Mouse (Mus musculus): Measurements from ENCODE around the gene Fgf22. TPM values are rescaled to one million over a fixed set of nuclear protein-coding genes. Genes with fewer than 3 reads are reported as not detected.

The Fgf22 gene
- polyA plus RNA-seq, 1 experiment, result 0.29 TPM

GRCm38 (mm10) chr10:79805636-79806035 is 50.8 kb downstream of the Fgf22 start:
- no peaks in the 10 kb centered on the region for H3K79me2 ChIP-seq (ENCODE audit: control insufficient read depth, insufficient read depth)
- TF ChIP-seq MAX (IDR thresholded peaks at IDR 0.05), result no peak
- no peak for TF ChIP-seq CTCF (IDR thresholded peaks at IDR 0.05; ENCODE audit: control insufficient read depth, insufficient read depth, insufficient read length)
- TF ChIP-seq MYOD1 (IDR thresholded peaks at IDR 0.05; ENCODE audit: control insufficient read depth, insufficient read length, low read depth), result no peak
- TF ChIP-seq USF1 (IDR thresholded peaks at IDR 0.05; ENCODE audit: low read depth), result no peak
- no peak for TF ChIP-seq CEBPB (IDR thresholded peaks at IDR 0.05; ENCODE audit: low read depth)
- no peak for TF ChIP-seq MYOG (IDR thresholded peaks at IDR 0.05; ENCODE audit: control insufficient read depth, extremely low read depth, insufficient read length)
- TF ChIP-seq FOSL1 (IDR thresholded peaks at IDR 0.05; ENCODE audit: insufficient read depth, low read length, poor library complexity, severe bottlenecking), result no peak
- H3K36me3 ChIP-seq (ENCODE audit: control insufficient read depth, insufficient read depth), result no peaks in the 10 kb centered on the region
- no peak overlapping the region for H3ac ChIP-seq (ENCODE audit: control insufficient read depth, insufficient read length, low read depth)
- H3K27me3 ChIP-seq (ENCODE audit: control insufficient read depth, insufficient read depth, insufficient read length), result no peaks in the 10 kb centered on the region
- H3K79me3 ChIP-seq (ENCODE audit: low read depth), result peaks cover 2% of the 10 kb centered on the region
- no peak overlapping the region for H3K4me3 ChIP-seq (ENCODE audit: insufficient read depth, poor library complexity, severe bottlenecking)

- H3K79me2 ChIP-seq (ENCODE audit: control insufficient read depth, insufficient read depth), result no peaks in the 10 kb centered on the region
- no peak for TF ChIP-seq MYOG (IDR thresholded peaks at IDR 0.05; ENCODE audit: control insufficient read depth, extremely low read depth, insufficient read length)
- H3K4me3 ChIP-seq (ENCODE audit: insufficient read depth, poor library complexity, severe bottlenecking), result no peak overlapping the region
- H3K79me3 ChIP-seq (ENCODE audit: low read depth), result peaks cover 2% of the 10 kb centered on the region
- H3K36me3 ChIP-seq (ENCODE audit: control insufficient read depth, insufficient read depth), result no peaks in the 10 kb centered on the region
- no peak overlapping the region for H3ac ChIP-seq (ENCODE audit: control insufficient read depth, insufficient read length, low read depth)
- no peaks in the 10 kb centered on the region for H3K27me3 ChIP-seq (ENCODE audit: control insufficient read depth, insufficient read depth, insufficient read length)
Measured at GRCm38 (mm10) chr10:79806331-79806730, 51.5 kb downstream of the Fgf22 start.

- Histone ChIP-seq H3K36me3 (ENCODE audit: control insufficient read depth, insufficient read depth) (no peaks in the 10 kb centered on the region), H3K79me3 (ENCODE audit: low read depth) (no peaks in the 10 kb centered on the region), H3K79me2 (ENCODE audit: control insufficient read depth, insufficient read depth) (no peaks in the 10 kb centered on the region), H3ac (ENCODE audit: control insufficient read depth, insufficient read length, low read depth) (no peak overlapping the region), H3K27me3 (ENCODE audit: control insufficient read depth, insufficient read depth, insufficient read length) (no peaks in the 10 kb centered on the region), H3K4me3 (ENCODE audit: insufficient read depth, poor library complexity, severe bottlenecking) (no peak overlapping the region)
- TF ChIP-seq CTCF (IDR thresholded peaks at IDR 0.05; ENCODE audit: control insufficient read depth, insufficient read depth, insufficient read length) (no peak), MYOD1 (IDR thresholded peaks at IDR 0.05; ENCODE audit: control insufficient read depth, insufficient read length, low read depth) (no peak), MAX (IDR thresholded peaks at IDR 0.05) (no peak), CEBPB (IDR thresholded peaks at IDR 0.05; ENCODE audit: low read depth) (no peak), FOSL1 (IDR thresholded peaks at IDR 0.05; ENCODE audit: insufficient read depth, low read length, poor library complexity, severe bottlenecking) (no peak), MYOG (IDR thresholded peaks at IDR 0.05; ENCODE audit: control insufficient read depth, extremely low read depth, insufficient read length) (no peak), USF1 (IDR thresholded peaks at IDR 0.05; ENCODE audit: low read depth) (no peak)
Measured at GRCm38 (mm10) chr10:79806972-79807371, 52.1 kb downstream of the Fgf22 start.

DNA sequence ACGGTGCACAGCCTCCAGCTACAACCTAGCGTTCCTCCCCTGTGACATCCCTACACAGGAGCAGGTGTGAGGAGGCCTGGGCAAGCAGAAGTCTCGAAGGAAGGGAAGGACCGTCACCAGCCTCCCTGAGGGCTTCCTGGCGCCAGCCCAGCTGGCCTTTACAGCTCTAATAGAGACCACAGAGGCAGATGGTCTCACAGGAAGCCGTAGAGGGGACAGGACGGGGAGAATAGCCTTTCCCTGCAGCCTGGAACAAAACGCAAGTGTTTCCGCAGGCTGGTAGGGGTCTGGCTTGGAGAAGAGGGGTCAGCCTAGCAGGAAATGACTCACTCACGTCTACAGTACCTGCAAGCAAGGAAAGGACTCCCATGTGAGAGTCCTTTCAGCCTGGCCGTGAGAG is 53.0 kb downstream of the Fgf22 start:
- H3ac ChIP-seq (ENCODE audit: control insufficient read depth, insufficient read length, low read depth), result no peak overlapping the region
- H3K27me3 ChIP-seq (ENCODE audit: control insufficient read depth, insufficient read depth, insufficient read length), result no peaks in the 10 kb centered on the region
- H3K79me2 ChIP-seq (ENCODE audit: control insufficient read depth, insufficient read depth), result no peaks in the 10 kb centered on the region
- H3K79me3 ChIP-seq (ENCODE audit: low read depth), result no peaks in the 10 kb centered on the region
- no peaks in the 10 kb centered on the region for H3K36me3 ChIP-seq (ENCODE audit: control insufficient read depth, insufficient read depth)
- TF ChIP-seq CTCF (IDR thresholded peaks at IDR 0.05; ENCODE audit: control insufficient read depth, insufficient read depth, insufficient read length) (no peak), CEBPB (IDR thresholded peaks at IDR 0.05; ENCODE audit: low read depth) (no peak), FOSL1 (IDR thresholded peaks at IDR 0.05; ENCODE audit: insufficient read depth, low read length, poor library complexity, severe bottlenecking) (no peak), MAX (IDR thresholded peaks at IDR 0.05) (no peak), USF1 (IDR thresholded peaks at IDR 0.05; ENCODE audit: low read depth) (no peak), MYOD1 (IDR thresholded peaks at IDR 0.05; ENCODE audit: control insufficient read depth, insufficient read length, low read depth) (no peak), MYOG (IDR thresholded peaks at IDR 0.05; ENCODE audit: control insufficient read depth, extremely low read depth, insufficient read length) (no peak)
- H3K4me3 ChIP-seq (ENCODE audit: insufficient read depth, poor library complexity, severe bottlenecking), result no peak overlapping the region

Other genes with a start within 250 kb of the Fgf22 start
- 166 TPM for gene Plpp2, start 221.3 kb upstream of the Fgf22 start, polyA plus RNA-seq (2012; fragmentation: generic; extraction: Trizol)
- gene Mier2, start 199.9 kb upstream of the Fgf22 start, polyA plus RNA-seq (2012; fragmentation: generic; extraction: Trizol), result 26.9 TPM
- gene Theg, start 167.7 kb upstream of the Fgf22 start, polyA plus RNA-seq (2012; fragmentation: generic; extraction: Trizol), result not detected
- 0.07 TPM for gene C2cd4c, start 141.1 kb upstream of the Fgf22 start, polyA plus RNA-seq (2012; fragmentation: generic; extraction: Trizol)
- 3.5 TPM for gene Shc2, start 117.2 kb upstream of the Fgf22 start, polyA plus RNA-seq (2012; fragmentation: generic; extraction: Trizol)
- gene Odf3l2, start 109.3 kb upstream of the Fgf22 start, polyA plus RNA-seq (2012; fragmentation: generic; extraction: Trizol), result not detected
- not detected for gene Madcam1, start 90.5 kb upstream of the Fgf22 start, polyA plus RNA-seq (2012; fragmentation: generic; extraction: Trizol)
- gene Tpgs1, start 85.7 kb upstream of the Fgf22 start, polyA plus RNA-seq (2012; fragmentation: generic; extraction: Trizol), result 80.7 TPM
- gene Cdc34, start 72.9 kb upstream of the Fgf22 start, polyA plus RNA-seq (2012; fragmentation: generic; extraction: Trizol), result 235 TPM
- gene Gzmm, start 66.1 kb upstream of the Fgf22 start, polyA plus RNA-seq (2012; fragmentation: generic; extraction: Trizol), result 0.51 TPM
- 749 TPM for gene Bsg, start 50.6 kb upstream of the Fgf22 start, polyA plus RNA-seq (2012; fragmentation: generic; extraction: Trizol)
- 0.34 TPM for gene Hcn2, start 38.4 kb upstream of the Fgf22 start, polyA plus RNA-seq (2012; fragmentation: generic; extraction: Trizol)
- gene Polrmt, start 8.5 kb upstream of the Fgf22 start, polyA plus RNA-seq (2012; fragmentation: generic; extraction: Trizol), result 56.5 TPM
- 116 TPM for gene Rnf126, start 11.9 kb downstream of the Fgf22 start, polyA plus RNA-seq (2012; fragmentation: generic; extraction: Trizol)
- 12.1 TPM for gene Fstl3, start 22.2 kb downstream of the Fgf22 start, polyA plus RNA-seq (2012; fragmentation: generic; extraction: Trizol)
- gene Prss57, start 35.9 kb downstream of the Fgf22 start, polyA plus RNA-seq (2012; fragmentation: generic; extraction: Trizol), result not detected
- 39.9 TPM for gene Palm, start 38.5 kb downstream of the Fgf22 start, polyA plus RNA-seq (2012; fragmentation: generic; extraction: Trizol)
- not detected for gene Misp, start 65.9 kb downstream of the Fgf22 start, polyA plus RNA-seq (2012; fragmentation: generic; extraction: Trizol)
- 345 TPM for gene Ptbp1, start 99.4 kb downstream of the Fgf22 start, polyA plus RNA-seq (2012; fragmentation: generic; extraction: Trizol)
- not detected for gene Prtn3, start 119.4 kb downstream of the Fgf22 start, polyA plus RNA-seq (2012; fragmentation: generic; extraction: Trizol)
- 2.3 TPM for gene Plppr3, start 119.6 kb downstream of the Fgf22 start, polyA plus RNA-seq (2012; fragmentation: generic; extraction: Trizol)
- not detected for gene Elane, start 131.2 kb downstream of the Fgf22 start, polyA plus RNA-seq (2012; fragmentation: generic; extraction: Trizol)
- gene Cfd, start 135.8 kb downstream of the Fgf22 start, polyA plus RNA-seq (2012; fragmentation: generic; extraction: Trizol), result not detected
- gene Med16, start 153.8 kb downstream of the Fgf22 start, polyA plus RNA-seq (2012; fragmentation: generic; extraction: Trizol), result 32.5 TPM
- gene Gm26602, start 155.8 kb downstream of the Fgf22 start, polyA plus RNA-seq (2012; fragmentation: generic; extraction: Trizol), result not detected
- gene Kiss1r, start 161.9 kb downstream of the Fgf22 start, polyA plus RNA-seq (2012; fragmentation: generic; extraction: Trizol), result 0.13 TPM
- 46.7 TPM for gene R3hdm4, start 166.1 kb downstream of the Fgf22 start, polyA plus RNA-seq (2012; fragmentation: generic; extraction: Trizol)
- 0.74 TPM for gene Arid3a, start 172.0 kb downstream of the Fgf22 start, polyA plus RNA-seq (2012; fragmentation: generic; extraction: Trizol)
- 48.6 TPM for gene Wdr18, start 205.1 kb downstream of the Fgf22 start, polyA plus RNA-seq (2012; fragmentation: generic; extraction: Trizol)
- 0.30 TPM for gene Grin3b, start 215.6 kb downstream of the Fgf22 start, polyA plus RNA-seq (2012; fragmentation: generic; extraction: Trizol)
- gene Tmem259, start 229.3 kb downstream of the Fgf22 start, polyA plus RNA-seq (2012; fragmentation: generic; extraction: Trizol), result 102 TPM
- 437 TPM for gene Cnn2, start 233.5 kb downstream of the Fgf22 start, polyA plus RNA-seq (2012; fragmentation: generic; extraction: Trizol)
- gene Abca7, start 241.4 kb downstream of the Fgf22 start, polyA plus RNA-seq (2012; fragmentation: generic; extraction: Trizol), result 10.7 TPM